Mouse (Mus musculus): ENCODE results near the gene Vps13a. TPM values are rescaled to one million over a fixed set of nuclear protein-coding genes. Genes with fewer than 3 reads are reported as not detected.

Vps13a gene
- polyA plus RNA-seq, 1 experiment from 2014 or later = 10.0 TPM

- 87% methylated on average over 4 of the region's 4 CpGs for WGBS
- Histone ChIP-seq H3K4me2 (ENCODE audit: low read depth, low read length) (no peak overlapping the region), H3K27me3 (ENCODE audit: control insufficient read depth, insufficient read depth, low read length) (no peaks in the 10 kb centered on the region), H3K27ac (ENCODE audit: low read length) (no peak overlapping the region), H3K4me1 (ENCODE audit: control insufficient read depth, insufficient read depth, low read length) (no peaks in the 10 kb centered on the region), H3K4me3 (replicated peaks; ENCODE audit: low read length) (no peak overlapping the region), H3K9ac (ENCODE audit: low read length) (no peak overlapping the region), H3K9me3 (replicated peaks; ENCODE audit: control insufficient read depth, low read length) (no peaks in the 10 kb centered on the region), H3K36me3 (ENCODE audit: control insufficient read depth, insufficient read depth, low read length) (no peaks in the 10 kb centered on the region)
- no peak for ATAC-seq (ENCODE audit: insufficient read depth, low FRiP score)
Measured at GRCm38 (mm10) chr19:16736854-16737253, 43.9 kb downstream of the Vps13a start.

GRCm38 (mm10) chr19:16728729-16729128 is 52.0 kb downstream of the Vps13a start:
- H3K27ac ChIP-seq (ENCODE audit: low read length) = no peak overlapping the region
- no peaks in the 10 kb centered on the region for H3K27me3 ChIP-seq (ENCODE audit: control insufficient read depth, insufficient read depth, low read length)
- no peak for ATAC-seq (ENCODE audit: insufficient read depth, low FRiP score)
- H3K9ac ChIP-seq (ENCODE audit: low read length) = no peak overlapping the region
- H3K9me3 ChIP-seq (replicated peaks; ENCODE audit: control insufficient read depth, low read length) = no peaks in the 10 kb centered on the region
- WGBS = 39% methylated on average over 2 of the region's 2 CpGs
- H3K36me3 ChIP-seq (ENCODE audit: control insufficient read depth, insufficient read depth, low read length) = no peaks in the 10 kb centered on the region
- H3K4me2 ChIP-seq (ENCODE audit: low read depth, low read length) = no peak overlapping the region
- H3K4me1 ChIP-seq (ENCODE audit: control insufficient read depth, insufficient read depth, low read length) = no peaks in the 10 kb centered on the region
- no peak overlapping the region for H3K4me3 ChIP-seq (replicated peaks; ENCODE audit: low read length)

DNA sequence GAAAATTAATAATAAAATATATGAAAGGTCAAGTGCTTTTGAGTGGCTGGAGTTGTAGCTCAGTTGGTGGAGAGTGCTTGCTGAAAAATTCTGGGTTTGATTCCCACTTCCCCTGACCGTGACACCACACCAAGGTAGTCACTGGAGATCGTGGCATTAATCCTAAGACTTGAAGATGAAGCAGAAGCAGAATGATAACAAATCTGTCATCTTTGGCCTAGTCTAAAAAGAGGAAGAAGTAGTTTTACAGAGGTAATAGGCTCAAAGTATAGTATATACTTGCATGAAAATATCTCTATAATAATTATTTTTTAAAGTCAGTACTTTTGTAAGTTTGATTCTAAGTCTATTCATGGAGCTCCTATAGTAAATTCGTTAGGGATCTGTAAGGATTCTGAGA is 65.5 kb downstream of the Vps13a start:
- Histone ChIP-seq H3K4me3 (replicated peaks; ENCODE audit: low read length) (no peak overlapping the region), H3K4me2 (ENCODE audit: low read depth, low read length) (no peak overlapping the region), H3K9me3 (replicated peaks; ENCODE audit: control insufficient read depth, low read length) (no peaks in the 10 kb centered on the region), H3K27me3 (ENCODE audit: control insufficient read depth, insufficient read depth, low read length) (no peaks in the 10 kb centered on the region), H3K36me3 (ENCODE audit: control insufficient read depth, insufficient read depth, low read length) (no peaks in the 10 kb centered on the region), H3K27ac (ENCODE audit: low read length) (no peak overlapping the region), H3K4me1 (ENCODE audit: control insufficient read depth, insufficient read depth, low read length) (no peaks in the 10 kb centered on the region), H3K9ac (ENCODE audit: low read length) (no peak overlapping the region)
- WGBS = 80% methylated on average over 3 of the region's 3 CpGs
- no peak for ATAC-seq (ENCODE audit: insufficient read depth, low FRiP score)

GRCm38 (mm10) chr19:16701790-16702189 is 78.9 kb downstream of the Vps13a start:
- ATAC-seq (ENCODE audit: insufficient read depth, low FRiP score) = no peak
- WGBS = 91% methylated on average over 1 of the region's 1 CpGs

GRCm38 (mm10) chr19:16684922-16685321 is 95.8 kb downstream of the Vps13a start:
- ATAC-seq (ENCODE audit: insufficient read depth, low FRiP score) = no peak
- Histone ChIP-seq H3K4me2 (ENCODE audit: low read depth, low read length) (no peak overlapping the region), H3K27me3 (ENCODE audit: control insufficient read depth, insufficient read depth, low read length) (no peaks in the 10 kb centered on the region), H3K27ac (ENCODE audit: low read length) (no peak overlapping the region), H3K4me1 (ENCODE audit: control insufficient read depth, insufficient read depth, low read length) (no peaks in the 10 kb centered on the region), H3K4me3 (replicated peaks; ENCODE audit: low read length) (no peak overlapping the region), H3K9me3 (replicated peaks; ENCODE audit: control insufficient read depth, low read length) (no peaks in the 10 kb centered on the region), H3K9ac (ENCODE audit: low read length) (no peak overlapping the region), H3K36me3 (ENCODE audit: control insufficient read depth, insufficient read depth, low read length) (no peaks in the 10 kb centered on the region)
- 88% methylated on average over 4 of the region's 4 CpGs for WGBS

More at GRCm38 (mm10) chr19:16701790-16702189, 78.9 kb downstream of the Vps13a start:
- no peak overlapping the region for H3K4me2 ChIP-seq (ENCODE audit: low read depth, low read length)
- H3K9ac ChIP-seq (ENCODE audit: low read length) = no peak overlapping the region
- no peak overlapping the region for H3K27ac ChIP-seq (ENCODE audit: low read length)
- H3K9me3 ChIP-seq (replicated peaks; ENCODE audit: control insufficient read depth, low read length) = no peaks in the 10 kb centered on the region
- H3K36me3 ChIP-seq (ENCODE audit: control insufficient read depth, insufficient read depth, low read length) = no peaks in the 10 kb centered on the region
- no peak overlapping the region for H3K4me3 ChIP-seq (replicated peaks; ENCODE audit: low read length)
- no peaks in the 10 kb centered on the region for H3K27me3 ChIP-seq (ENCODE audit: control insufficient read depth, insufficient read depth, low read length)
- no peaks in the 10 kb centered on the region for H3K4me1 ChIP-seq (ENCODE audit: control insufficient read depth, insufficient read depth, low read length)

DNA sequence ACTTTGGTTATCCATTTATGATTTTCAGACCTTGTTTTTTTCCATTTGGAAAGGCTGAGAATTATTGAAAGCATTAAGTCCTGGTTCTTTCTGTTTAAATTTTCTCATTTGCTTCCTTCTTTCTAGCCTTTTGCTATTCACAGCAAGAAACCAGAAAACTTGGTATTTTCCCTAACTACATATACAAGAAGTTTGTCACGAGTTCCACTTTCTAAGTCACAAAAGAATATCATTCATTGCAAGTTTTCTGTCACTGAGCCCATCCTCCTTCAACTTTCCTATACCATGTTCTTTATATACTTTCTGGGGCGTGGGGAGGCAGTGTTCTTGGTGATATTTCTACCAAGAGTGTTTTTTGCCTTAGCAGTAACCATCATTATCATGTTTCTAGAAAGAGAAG is 96.5 kb downstream of the Vps13a start:
- ATAC-seq (ENCODE audit: insufficient read depth, low FRiP score) = no peak
- WGBS = 80% methylated on average over 2 of the region's 2 CpGs
- Histone ChIP-seq H3K27me3 (ENCODE audit: control insufficient read depth, insufficient read depth, low read length) (no peaks in the 10 kb centered on the region), H3K9ac (ENCODE audit: low read length) (no peak overlapping the region), H3K4me1 (ENCODE audit: control insufficient read depth, insufficient read depth, low read length) (no peaks in the 10 kb centered on the region), H3K27ac (ENCODE audit: low read length) (no peak overlapping the region), H3K36me3 (ENCODE audit: control insufficient read depth, insufficient read depth, low read length) (no peaks in the 10 kb centered on the region), H3K4me3 (replicated peaks; ENCODE audit: low read length) (no peak overlapping the region), H3K4me2 (ENCODE audit: low read depth, low read length) (no peak overlapping the region), H3K9me3 (replicated peaks; ENCODE audit: control insufficient read depth, low read length) (no peaks in the 10 kb centered on the region)

DNA sequence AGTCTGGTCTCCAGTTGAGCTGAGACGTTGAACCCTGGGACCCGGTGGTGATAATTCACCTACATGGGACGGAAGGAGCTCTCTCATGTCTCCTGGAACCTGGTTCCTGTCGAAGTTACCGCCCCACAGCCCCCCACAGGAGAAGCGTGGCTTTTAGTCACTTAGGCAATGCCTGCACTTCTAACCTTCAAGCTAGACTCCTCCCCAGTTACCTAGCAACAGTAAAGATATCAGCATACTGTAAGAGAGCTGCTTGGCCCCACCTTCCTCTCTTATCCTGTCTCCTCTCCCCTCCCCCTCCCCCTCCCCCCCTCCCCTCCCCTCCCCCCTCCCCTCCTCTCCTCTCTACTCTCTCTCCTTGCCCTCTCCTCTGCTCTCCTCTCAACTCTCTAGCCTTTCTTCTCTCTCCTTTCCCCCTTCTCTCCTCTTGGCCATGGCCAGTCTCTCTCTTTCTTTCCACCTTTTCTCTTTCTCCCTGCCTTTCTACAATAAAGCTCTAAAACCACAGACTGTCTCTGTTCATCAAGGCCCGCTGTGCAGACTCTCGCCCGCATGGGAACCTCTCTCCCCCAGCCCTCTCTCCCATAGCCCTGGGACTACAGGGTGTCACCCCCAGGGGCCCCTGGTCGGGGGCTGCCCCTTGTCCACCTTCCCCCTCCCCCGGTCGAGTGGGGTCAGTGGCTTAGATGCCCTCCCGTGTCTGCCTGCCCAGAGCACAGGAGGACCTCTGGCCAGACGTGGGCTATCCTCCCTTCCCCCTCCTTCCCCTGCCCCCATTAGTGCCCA is 154.9 kb downstream of the Vps13a start:
- Histone ChIP-seq H3K9ac (ENCODE audit: low read length) (no peak overlapping the region), H3K27me3 (ENCODE audit: control insufficient read depth, insufficient read depth, low read length) (no peaks in the 10 kb centered on the region), H3K4me2 (ENCODE audit: low read depth, low read length) (no peak overlapping the region), H3K27ac (ENCODE audit: low read length) (no peak overlapping the region), H3K36me3 (ENCODE audit: control insufficient read depth, insufficient read depth, low read length) (no peaks in the 10 kb centered on the region), H3K4me1 (ENCODE audit: control insufficient read depth, insufficient read depth, low read length) (no peaks in the 10 kb centered on the region), H3K4me3 (replicated peaks; ENCODE audit: low read length) (no peak overlapping the region), H3K9me3 (replicated peaks; ENCODE audit: control insufficient read depth, low read length) (no peaks in the 10 kb centered on the region)
- peak; percentile 47; the same call in 1 of the 2 replicates for ATAC-seq (ENCODE audit: insufficient read depth, low FRiP score)
- WGBS = 26% methylated on average over 14 of the region's 14 CpGs

DNA sequence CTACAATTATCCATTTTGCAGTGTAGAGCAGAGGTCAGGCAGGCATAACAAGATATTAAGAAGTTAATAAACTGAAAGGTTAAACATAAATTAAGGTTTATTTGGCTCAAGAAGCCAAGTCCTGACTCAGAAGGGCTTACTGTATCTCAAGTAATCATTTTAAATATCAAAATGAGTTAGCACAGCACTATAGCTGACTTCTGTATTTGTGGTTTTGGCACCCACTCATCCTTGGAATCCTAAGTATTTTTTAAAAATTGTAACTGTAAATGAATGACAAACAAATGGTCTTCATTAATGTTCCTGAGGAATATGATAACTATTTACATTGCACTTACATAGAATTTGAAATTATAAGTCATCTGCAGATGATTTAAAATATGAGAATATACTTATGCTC is 155.7 kb downstream of the Vps13a start:
- Histone ChIP-seq H3K36me3 (ENCODE audit: control insufficient read depth, insufficient read depth, low read length) (no peaks in the 10 kb centered on the region), H3K9ac (ENCODE audit: low read length) (no peak overlapping the region), H3K4me3 (replicated peaks; ENCODE audit: low read length) (no peak overlapping the region), H3K4me1 (ENCODE audit: control insufficient read depth, insufficient read depth, low read length) (no peaks in the 10 kb centered on the region), H3K9me3 (replicated peaks; ENCODE audit: control insufficient read depth, low read length) (no peaks in the 10 kb centered on the region), H3K27me3 (ENCODE audit: control insufficient read depth, insufficient read depth, low read length) (no peaks in the 10 kb centered on the region), H3K27ac (ENCODE audit: low read length) (no peak overlapping the region), H3K4me2 (ENCODE audit: low read depth, low read length) (no peak overlapping the region)
- no peak for ATAC-seq (ENCODE audit: insufficient read depth, low FRiP score)

- no peaks in the 10 kb centered on the region for H3K36me3 ChIP-seq (ENCODE audit: control insufficient read depth, insufficient read depth, low read length)
- no peak overlapping the region for H3K9ac ChIP-seq (ENCODE audit: low read length)
- H3K4me3 ChIP-seq (replicated peaks; ENCODE audit: low read length) = no peak overlapping the region
- H3K27ac ChIP-seq (ENCODE audit: low read length) = no peak overlapping the region
- WGBS = 76% methylated on average over 4 of the region's 4 CpGs
- no peaks in the 10 kb centered on the region for H3K27me3 ChIP-seq (ENCODE audit: control insufficient read depth, insufficient read depth, low read length)
- H3K9me3 ChIP-seq (replicated peaks; ENCODE audit: control insufficient read depth, low read length) = no peaks in the 10 kb centered on the region
- ATAC-seq (ENCODE audit: insufficient read depth, low FRiP score) = no peak
- H3K4me2 ChIP-seq (ENCODE audit: low read depth, low read length) = no peak overlapping the region
- H3K4me1 ChIP-seq (ENCODE audit: control insufficient read depth, insufficient read depth, low read length) = no peaks in the 10 kb centered on the region
Measured at GRCm38 (mm10) chr19:16623154-16623553, 157.6 kb downstream of the Vps13a start.

Measured in stomach, embryonic 16.5 days (tissue).